Mouse (Mus musculus): ENCODE measurements around the gene Olfm1.
A peak's percentile ranks its signal among the peaks of the same experiment; 100 is the strongest.

The Olfm1 gene

DNA sequence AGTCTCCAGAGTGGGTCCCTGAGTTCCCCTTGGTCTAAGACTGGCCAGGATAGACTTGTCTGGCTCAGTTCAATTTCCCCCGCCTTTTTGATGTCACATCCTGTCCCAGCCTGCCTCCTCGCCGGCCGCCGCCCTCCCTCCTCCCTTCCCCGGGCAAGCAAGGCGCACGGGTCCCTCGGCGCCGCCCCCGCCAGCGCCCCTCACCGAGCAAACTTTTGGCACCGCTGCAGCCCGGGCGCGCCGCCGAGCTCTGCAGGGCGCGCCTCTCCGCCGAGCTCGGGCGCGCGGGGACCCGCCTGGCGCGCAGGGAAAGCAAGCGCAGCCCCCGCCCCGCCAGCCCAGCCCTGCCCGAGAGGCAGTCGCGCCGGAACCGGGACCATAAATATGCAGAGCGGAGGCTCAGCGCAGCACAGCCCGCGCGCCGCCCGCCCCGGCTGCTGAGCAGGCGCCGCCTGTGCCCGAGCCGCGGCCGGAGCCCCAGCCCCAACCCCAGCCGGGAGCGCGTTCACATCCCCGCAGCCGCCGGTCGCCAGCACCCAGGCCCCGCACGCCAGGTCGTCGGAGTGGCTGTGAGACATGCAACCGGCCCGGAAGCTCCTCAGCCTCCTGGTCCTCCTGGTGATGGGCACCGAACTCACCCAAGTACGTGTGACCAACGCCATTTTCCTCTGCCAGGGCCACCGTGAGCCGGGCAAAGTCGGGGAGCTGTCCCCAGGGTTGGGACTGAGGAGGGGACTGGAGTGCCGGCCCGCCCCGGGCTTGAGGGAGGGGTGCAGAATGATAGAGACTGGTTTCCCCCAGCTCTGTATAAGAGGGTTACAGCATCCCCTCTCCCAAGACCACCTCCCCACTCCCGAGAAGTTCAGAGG, at the start of gene Olfm1:
TSS of gene Olfm1 (plus strand) at position 172 of the 869 bp plus-strand sequence.
- DNase-seq (ENCODE audit: low spot score in 2 of 2), result peak; percentile 47 to 77

DNA sequence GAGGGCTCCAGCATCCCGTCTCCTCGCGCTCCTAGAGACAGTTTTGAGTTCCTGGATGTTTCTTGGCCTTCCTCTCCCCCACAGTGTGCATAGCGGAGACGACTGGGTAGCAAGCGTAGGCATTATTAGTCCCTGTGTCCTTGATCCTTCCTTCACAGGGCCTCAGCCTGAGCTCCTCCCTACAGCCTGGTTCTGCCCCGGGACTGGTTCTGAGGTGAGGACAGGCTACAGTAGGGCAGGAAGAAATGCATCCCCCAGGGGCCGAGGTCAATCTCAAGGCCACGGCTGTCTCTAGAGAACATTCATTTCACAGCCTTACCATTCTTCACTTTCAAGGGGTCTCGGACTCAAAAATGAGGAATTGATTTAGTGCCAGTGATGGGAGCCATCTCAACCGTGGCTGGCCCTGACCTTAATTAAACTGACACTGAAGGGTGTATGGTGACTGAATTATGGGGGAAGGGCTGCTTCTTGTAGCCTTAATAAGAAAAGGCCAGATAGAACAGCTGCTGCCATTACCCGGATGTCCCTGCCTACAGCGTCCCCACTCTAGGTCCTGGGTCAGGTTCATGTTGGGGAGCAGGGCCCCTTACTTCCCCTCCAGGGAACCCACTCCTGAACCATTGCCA, 49.3 kb upstream of the Olfm1 start:
- DNase-seq (ENCODE audit: low spot score in 2 of 2), result no peak

DNA sequence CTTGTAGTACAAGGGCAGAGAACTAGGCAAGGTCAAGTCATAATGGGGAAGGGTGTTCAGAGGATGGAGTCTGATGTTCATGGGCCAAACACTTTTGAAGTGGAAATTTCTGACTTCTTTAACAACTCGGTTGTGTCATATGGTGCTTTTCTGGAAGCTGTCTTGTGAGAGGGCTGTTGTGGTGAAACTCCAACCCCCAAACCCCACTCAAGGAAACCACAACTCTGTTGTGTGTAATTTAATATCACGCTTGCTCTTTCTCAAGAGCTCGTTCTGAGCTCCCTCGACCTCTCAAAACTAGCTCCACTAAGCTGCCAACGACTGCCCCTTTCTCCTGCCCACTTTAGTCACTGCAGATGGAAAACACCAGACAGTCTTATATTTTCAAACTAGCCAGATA, 47.1 kb upstream of the Olfm1 start:
- DNase-seq (ENCODE audit: low spot score in 2 of 2), result peak; percentile 28 to 56

DNA sequence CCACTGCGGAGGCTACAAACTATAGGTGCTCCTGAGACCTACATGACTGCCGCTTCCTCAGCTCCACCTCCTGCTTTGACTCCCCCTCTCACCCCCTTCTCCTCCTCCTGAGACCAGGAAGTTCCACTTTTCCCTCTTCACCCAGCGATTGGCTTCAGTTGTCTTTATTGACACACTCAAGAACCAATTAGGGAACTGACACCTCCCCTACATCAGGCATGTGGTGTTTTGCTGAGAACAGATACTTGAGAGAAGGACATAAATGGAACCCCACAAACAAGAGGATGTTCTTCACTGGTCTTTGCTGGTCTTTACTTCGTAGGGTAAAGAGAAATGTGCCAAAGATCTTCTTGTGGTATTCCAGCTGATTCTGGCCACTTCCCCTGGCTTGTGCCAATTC, 46.6 kb upstream of the Olfm1 start:
- peak in 1 of 2 experiments; percentile 44 for DNase-seq (ENCODE audit: low spot score in 2 of 2)

DNA sequence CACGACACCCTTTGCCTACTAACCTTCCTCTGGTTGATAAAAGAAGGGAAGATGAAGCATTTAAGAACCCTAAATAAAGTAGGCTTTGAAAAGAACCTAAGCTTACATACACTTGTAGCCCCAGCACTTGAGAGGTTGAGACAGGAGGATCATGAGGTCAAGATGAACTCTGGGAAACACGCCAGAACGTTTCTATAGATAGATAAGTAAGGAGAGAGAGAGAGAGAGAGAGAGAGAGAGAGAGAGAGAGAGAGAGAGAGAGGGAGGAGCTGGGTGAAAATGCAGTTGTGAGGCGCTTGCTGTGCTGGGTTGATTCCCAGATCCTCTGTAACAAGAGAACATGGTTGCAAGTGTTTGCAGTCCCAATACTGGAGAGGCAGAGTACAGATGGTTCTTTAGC, 46.1 kb upstream of the Olfm1 start:
- no peak for DNase-seq (ENCODE audit: low spot score in 2 of 2)

DNA sequence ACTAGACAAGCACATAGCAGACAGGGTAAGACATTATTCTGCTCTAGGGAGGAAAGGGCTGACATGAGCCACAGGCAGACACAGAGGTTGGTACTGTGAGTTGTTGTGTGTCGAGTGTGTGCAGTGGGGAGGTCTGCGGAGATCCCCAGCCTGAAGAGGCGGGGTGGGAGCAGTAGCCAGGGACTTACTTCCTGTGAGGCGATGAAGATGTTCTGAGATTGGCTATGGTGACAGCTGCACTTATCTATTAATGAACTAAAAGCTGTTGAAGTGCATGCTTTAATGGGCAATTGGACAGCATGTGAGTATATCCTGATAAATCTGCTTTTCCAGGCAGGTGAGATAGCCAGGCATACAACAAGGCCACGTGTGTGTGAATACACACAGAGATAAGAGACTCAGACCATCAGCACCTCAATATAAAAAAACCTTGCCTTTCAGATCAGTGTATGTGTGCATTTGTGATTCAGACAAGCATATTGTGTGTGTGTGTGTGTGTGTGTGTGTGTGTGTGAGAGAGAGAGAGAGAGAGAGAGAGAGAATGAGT, 45.5 kb upstream of the Olfm1 start:
- DNase-seq (ENCODE audit: low spot score in 2 of 2), result no peak

DNA sequence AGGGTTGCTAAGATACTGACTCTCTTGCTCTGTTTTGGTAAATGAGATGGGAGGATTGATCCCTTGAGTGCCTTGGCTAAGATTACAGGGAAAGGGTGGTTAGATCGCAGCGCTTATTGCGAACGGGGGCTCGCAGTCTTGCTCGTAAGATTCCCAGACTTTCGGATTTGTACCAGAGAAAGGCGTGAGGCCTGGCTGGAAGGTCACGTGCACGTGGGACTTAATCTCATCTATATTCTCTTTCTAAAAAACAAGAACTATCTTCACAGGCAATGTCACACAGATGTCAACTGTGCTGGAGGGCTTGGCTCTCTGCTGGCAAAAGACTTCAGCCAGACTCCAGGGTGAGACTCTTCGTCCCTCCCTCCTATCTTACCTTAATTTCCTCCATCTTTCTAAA, 43.1 kb upstream of the Olfm1 start:
- no peak for DNase-seq (ENCODE audit: low spot score in 2 of 2)

DNA sequence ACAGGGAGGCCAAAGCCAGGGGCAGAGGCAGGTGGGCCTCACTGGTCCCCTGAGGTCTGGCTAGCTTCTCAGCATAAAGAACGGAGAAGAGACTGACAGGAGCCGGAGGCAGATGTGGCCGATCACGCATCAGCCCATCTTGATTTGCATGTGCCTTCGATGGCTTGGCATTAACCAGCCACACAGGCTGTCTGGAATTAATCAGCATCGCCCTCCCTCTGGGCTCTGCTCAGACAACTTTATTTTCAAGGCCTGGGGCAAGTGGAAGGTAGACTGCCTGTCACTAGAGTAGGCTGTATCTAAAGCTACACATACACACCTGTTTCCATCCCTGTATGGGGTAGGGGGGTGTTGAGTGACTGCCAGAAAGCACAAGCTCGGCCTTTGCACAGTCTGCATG, 32.2 kb upstream of the Olfm1 start:
- DNase-seq (ENCODE audit: low spot score in 2 of 2), result no peak

DNA sequence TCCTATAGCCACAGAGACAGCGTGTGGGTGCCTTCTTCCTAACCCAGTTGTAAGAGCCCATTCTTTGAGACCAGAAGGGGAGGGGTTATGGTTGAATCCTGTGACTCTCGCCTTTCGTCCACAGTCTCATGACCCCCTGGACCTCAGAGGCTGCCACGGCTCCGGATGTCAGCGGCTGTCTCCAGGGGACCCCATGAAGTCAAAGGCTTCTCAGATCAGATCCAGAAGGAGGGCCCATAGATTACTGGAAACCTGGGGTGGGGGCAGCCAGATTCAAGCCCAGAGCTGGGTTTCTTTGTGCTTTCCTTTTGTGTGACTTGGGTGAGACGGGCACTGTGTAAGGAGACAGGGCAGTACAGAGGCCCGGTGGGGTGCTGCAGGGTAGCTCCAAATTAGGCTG, 27.2 kb upstream of the Olfm1 start:
- DNase-seq (ENCODE audit: low spot score in 2 of 2), result no peak

DNA sequence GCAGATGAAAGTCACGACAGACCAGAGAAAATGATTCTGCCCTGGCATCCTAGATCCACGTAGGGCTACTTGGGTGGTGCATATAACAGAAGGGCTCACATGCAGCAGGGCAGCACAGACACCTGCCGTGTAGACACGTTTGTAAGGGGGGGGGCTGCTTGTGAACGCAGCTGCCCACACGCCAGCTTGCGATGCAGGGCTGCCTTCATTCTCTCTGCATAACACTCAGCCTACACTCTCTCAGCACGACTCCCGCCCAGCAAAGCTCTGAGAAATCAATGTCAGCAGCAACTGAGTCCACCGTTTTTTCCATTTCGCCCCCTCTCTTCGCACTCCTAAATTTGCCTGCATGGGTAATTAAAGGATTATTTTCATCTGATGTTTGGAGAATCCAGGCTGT, 23.5 kb upstream of the Olfm1 start:
- DNase-seq (ENCODE audit: low spot score in 2 of 2), result no peak

DNA sequence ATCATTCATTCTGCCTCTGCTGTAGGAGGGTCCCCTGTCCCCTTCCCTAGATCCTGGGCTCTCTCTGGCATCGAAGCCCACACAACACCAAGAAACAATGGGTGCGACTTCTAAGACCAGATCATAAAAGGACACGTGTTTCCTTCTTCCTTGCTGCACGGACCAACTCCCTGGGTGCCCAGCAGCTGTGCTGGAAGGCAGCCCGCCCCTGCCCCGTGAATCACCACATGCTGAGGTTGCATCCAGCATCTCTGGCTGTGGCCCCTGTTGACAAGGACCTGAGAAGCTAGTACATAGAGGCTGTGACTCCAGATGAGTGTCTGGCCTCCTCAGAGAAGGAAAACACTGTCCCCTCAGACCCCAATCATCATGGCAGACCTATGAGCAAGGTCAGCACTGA, 20.8 kb upstream of the Olfm1 start:
- no peak for DNase-seq (ENCODE audit: low spot score in 2 of 2)

DNA sequence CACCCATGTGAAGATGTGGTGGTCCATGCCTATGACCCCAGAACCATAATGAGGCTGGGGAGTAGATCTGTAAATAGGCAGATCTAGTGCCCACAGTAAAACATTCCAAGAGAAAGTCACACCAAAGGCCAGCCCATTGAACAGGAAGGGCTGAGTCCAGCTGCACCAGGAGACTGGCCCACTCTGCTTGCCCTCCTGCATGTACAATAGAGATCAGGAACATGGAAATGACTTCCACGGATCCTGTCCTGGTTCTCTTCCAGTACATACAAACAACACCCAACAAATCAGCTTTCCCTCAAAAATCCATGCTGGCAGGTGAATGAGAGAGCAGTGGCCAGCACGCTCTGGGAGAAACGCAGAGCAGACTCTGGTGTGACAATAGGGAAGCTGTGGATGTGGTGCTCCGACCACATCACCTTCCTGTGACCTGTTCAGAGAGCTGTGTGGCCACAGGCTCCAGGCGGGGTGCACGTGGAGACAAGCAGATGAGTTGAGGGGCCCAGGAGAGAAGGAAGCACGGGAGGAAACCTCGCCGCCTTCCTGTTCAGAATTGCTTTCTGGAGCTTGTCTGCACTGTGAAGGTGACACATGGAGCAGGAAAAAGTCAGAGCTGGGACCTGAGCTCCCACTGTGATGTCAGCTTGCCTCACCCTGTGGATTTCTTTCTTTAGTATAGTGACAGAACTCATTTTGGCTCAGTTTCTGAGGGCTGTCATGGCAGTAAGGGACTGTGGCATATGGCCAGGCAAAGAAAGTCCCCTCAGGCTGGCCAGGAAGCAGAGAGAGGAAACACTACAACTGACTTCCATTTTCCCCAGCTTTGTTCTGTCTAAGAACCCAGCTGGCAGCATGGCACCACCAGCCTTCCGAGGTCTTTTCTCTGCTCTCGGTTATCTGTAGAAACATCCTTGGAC, 19.3 kb upstream of the Olfm1 start:
- DNase-seq (ENCODE audit: low spot score in 2 of 2), result peak in 1 of 2 experiments; percentile 39

DNA sequence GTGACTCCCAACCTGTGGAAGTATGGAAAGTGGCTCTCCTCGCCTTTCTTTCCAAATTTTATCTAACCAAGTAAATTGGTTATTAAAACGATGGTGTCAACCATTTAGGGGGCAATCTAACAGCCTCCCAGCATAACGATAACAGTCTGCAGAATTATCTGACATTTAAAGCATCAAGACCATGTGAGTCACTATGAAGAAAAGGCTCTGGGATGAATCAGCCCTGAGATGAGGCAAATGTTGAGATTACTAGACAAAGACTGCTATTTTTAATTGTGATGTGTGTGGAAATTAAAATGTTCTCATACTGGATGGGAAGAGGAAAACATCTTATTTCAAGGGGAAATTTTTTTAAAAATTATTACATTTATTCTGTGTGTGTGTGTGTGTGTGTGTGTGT, 18.4 kb upstream of the Olfm1 start:
- DNase-seq (ENCODE audit: low spot score in 2 of 2), result no peak

DNA sequence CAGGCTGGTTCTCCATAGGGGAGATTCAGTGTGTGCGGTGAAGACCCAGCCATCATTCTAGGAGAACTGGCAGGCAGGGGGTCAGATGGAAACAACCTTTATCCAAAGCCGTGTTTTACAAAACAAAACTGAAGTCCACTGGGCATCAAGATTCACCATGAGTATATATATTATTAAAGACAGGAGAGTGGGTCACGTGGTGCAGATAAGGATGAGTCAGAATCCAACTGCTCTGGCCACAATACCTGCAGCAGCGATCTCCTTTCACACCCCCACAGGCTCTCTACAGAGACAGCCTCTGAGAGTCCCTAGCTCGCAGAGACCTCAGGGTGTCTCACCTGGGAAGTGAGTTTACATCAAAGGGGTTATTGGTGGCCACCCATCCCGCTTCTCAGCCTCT, 14.2 kb upstream of the Olfm1 start:
- DNase-seq (ENCODE audit: low spot score in 2 of 2), result peak in 1 of 2 experiments; percentile 27

DNA sequence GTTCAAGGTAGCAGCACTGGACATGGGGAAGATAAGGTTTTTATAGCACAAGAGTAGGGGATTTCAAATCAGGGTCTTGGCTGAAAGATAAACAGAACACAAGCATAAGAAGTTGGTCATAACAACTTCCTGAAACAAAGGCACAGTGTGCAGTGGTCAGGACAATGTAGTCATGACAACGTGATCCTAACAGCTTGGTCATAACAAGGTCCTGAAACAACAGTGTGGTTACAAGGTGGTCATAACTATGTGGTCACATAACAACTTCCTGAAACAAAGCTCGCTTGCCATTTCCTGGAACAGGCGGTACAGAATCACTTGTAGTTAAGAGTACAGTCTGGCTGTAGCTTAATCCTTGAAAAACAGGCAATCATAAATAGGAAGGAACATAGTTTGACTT, 12.7 kb upstream of the Olfm1 start:
- DNase-seq (ENCODE audit: low spot score in 2 of 2), result peak; percentile 41 to 73

DNA sequence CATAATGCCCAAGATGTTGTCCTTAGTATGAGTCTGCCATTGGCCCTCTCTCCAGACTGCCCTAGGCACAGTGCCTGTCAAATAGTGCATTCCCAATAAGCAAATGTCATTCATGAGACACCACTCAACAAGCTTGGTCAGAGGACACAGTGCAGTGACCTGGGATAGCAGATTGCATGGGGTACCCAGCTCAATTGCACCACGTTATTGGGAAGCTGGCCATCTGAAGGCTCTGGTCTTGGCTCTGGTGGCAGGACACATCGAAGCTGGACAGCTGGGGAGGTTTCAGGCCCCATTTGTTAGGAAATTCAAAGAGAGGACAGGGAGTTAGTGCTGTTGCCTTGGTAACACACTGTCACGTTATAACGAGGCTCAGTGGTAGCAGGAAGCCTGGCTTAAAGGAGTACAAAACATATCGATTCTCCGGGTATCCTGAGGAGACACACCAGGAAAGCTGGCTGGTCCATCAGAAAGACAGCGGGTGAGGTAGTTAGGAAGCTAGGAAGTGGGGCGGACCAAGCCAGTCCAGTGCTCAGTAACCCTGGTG, 4.3 kb upstream of the Olfm1 start:
- no peak for DNase-seq (ENCODE audit: low spot score in 2 of 2)

DNA sequence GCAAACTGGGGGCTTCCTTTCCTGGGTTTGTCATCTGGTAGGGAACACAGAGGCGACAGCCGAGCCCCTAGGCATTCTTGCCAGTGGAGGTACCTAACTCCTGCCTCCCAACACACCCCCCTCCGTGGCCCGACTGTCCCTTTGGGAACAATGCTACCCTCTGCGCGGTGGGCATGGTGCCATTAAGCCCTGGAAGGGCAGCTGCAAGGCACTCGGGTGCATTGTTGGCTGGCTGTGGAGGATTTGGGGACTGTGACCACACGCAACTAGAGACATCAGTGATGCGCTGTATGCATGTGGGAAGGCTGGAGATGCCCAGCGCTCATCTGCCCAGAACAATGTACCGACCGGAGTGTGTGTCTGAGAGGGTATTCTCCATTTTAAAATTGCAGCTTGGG, 897 bp downstream of the Olfm1 start:
- DNase-seq (ENCODE audit: low spot score in 2 of 2), result no peak

DNA sequence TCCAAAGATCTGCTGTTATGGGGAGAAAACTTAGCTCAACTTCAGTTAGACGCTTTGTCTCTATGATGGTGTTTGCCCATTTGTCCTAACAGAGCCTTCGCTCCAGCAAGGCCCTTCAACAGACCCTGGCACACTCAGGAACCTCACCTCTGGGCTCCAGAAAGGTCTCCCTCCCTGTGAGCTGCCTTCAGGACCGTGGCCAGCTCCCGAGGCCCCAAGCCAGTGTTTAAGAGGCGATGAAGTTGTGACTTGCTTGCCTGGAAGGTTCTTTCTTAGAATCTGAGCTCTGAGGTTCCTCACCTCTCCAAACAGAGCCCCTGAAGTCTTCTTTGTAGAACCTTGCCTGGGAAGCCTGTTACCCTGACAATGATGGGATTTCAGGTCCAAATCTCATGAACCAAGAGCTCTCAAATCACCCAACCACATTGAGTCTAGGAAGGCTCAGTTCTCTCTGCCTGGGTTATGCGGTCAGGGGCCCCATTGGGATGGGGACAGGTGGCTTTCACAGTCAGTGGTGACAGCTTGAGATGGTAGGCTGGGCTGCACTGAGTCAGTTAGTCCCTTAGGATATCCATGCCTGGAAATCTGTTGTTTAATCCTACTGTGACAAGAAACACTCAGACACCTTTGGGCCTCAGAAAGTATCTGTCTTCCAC, 2.3 kb downstream of the Olfm1 start:
- peak in 1 of 2 experiments; percentile 13 for DNase-seq (ENCODE audit: low spot score in 2 of 2)

DNA sequence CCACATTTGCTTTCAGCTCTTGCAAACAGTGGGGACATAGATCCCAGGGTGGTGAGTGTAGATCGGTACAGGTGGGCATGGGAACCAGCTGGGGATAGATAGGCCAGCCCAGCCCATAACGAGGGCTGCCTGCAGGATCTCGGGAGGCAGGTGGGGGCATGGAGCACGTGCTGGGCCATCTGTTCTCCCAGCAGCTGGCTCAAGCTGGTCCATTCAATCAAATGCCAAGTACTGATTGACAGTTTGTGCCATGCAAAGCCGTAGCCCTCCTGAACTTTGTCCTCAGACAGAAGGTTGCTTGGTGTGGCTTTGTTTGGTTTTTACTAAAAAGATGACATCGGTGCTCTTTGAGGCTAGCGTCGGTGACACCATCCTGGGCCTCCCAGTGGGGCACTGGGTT, 2.9 kb downstream of the Olfm1 start:
- no peak for DNase-seq (ENCODE audit: low spot score in 2 of 2)

DNA sequence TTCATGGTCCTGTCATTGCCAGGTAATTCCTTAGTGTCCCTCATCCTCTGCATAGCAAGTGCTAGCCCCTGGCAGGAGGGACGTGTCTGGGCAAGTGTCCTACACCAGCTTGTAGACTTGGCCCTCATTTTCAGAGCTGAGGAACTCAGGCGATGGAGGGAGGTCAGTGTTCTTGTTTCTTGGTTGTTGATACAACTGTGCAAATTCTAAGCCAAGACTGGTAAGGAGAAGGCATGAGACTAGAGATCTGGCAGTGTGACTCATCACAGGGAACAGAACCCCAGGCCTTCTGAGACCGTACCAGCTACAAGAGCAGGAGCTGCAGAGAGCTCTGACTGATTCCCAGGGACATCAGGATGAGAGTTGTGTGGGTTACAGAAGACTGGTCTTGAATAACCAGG, 8.6 kb downstream of the Olfm1 start:
- no peak for DNase-seq (ENCODE audit: low spot score in 2 of 2)

DNA sequence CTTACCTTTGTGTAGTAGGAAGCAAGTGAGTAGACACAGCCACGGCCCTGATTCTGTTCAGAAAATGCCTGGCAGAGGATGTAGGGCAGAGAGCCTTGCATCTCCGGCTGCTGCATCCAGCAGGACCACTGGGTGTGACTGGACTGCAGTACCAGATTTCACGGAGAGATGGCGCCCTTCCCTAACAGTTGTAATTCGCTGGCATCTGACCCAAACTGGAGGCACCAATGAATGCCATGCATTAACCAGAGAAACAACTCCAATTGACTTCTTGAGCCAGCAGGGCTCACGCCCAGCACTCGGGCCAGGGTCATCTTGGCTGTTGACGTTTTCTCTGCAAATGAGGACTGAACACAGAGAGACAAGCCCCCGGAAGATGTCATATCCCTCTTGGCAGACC, 11.4 kb downstream of the Olfm1 start:
- DNase-seq (ENCODE audit: low spot score in 2 of 2), result peak; percentile 79 to 82
